Mouse (Mus musculus): Measurements from ENCODE around the gene Dhrs7c.

DNA sequence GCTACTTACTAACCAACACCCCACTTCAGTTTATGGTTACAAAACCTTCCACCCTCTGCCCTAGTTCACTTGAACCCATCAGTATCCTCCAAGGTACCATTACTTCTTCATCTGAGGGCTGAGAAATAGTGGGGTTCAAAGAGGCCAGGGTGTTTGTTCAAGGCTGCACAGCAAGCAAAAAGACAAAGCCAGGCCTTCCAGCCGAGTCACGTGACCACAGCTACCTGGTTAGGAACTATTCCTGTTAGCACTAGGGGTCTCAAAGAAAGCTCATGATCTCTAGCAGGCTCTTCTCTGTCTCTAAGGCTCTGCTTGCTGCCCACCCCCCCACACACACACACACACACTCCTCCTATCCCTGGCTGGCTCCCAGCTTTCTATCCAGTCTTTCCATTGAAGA, 26.3 kb upstream of the Dhrs7c start:
- no peak for TF ChIP-seq POLR2A (IDR thresholded peaks at IDR 0.05; ENCODE audit: control insufficient read depth in 1 of 2, insufficient read depth in 1 of 2, low read depth in 1 of 2, low read length in 2 of 2, poor library complexity in 1 of 2)
- TF ChIP-seq CTCF (IDR thresholded peaks at IDR 0.05 in 2 of 3, conservative IDR thresholded peaks at IDR 0.05 in 1 of 3; ENCODE audit: control insufficient read depth in 1 of 3, insufficient read depth in 1 of 3, low read depth in 2 of 3, low read length in 3 of 3, poor library complexity in 1 of 3, severe bottlenecking in 1 of 3), result no peak
- no peak for TF ChIP-seq TBP (IDR thresholded peaks at IDR 0.05; ENCODE audit: low read depth, low read length)
- no peak for TF ChIP-seq GABPA (IDR thresholded peaks at IDR 0.05; ENCODE audit: low read depth, low read length)
- TF ChIP-seq E2F4 (IDR thresholded peaks at IDR 0.05; ENCODE audit: borderline replicate concordance, low read depth, low read length), result no peak

Measured in MEL (cell line).